Mouse (Mus musculus) megakaryocyte, embryonic 14.5 days (primary cell): ENCODE results near the gene Arhgdia.

Source experiments
- FLI1 ChIP-seq: IDR thresholded peaks from 2 replicates; pipeline ENCODE4 v1.6.1; 2012; ENCODE audit warnings: low read length, inconsistent platforms, mixed read lengths
- GATA1 ChIP-seq: IDR thresholded peaks from 3 replicates; pipeline ENCODE4 v1.6.1; 2012; ENCODE audit warnings: mixed read lengths, low read length, inconsistent platforms, borderline replicate concordance

DNA sequence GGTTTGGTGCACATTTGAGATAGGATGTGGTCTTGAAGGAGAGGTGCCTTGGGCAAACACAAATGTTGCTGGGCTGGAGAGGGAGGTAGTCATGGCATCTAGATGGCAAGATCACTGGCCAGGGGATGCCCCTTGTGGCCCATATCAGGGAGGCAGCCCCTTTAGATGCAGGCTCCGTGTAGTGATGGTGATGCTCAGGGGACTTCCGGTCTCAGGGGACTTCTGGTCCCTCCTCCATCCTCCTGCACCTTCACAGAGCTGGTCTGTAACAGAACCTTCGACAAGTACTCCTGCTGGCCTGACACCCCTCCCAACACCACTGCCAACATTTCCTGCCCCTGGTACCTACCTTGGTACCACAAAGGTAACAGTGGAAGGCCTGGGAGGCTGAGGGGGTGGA lies 45.6 kb downstream of the Arhgdia start:
- no peak for TF ChIP-seq GATA1
- no peak for TF ChIP-seq FLI1
